Mouse (Mus musculus) kidney, adult 2 months (tissue): ENCODE data around the gene Nr0b2.

Experiments
- CTCF ChIP-seq: fragments of 200-500 bp; conservative IDR thresholded peaks from 2 replicates; pipeline ENCODE4 v1.5.1; 2011; ENCODE audit warnings: low read depth, mild to moderate bottlenecking, control low read depth, low read length, moderate library complexity, mixed read lengths; ENCODE audit not compliant: insufficient read depth, insufficient read length
- POLR2A ChIP-seq: fragments of 200-500 bp; IDR thresholded peaks from one replicate; pipeline ENCODE4 v1.6.1; 2011; ENCODE audit warnings: low read depth, low read length, control low read depth

DNA sequence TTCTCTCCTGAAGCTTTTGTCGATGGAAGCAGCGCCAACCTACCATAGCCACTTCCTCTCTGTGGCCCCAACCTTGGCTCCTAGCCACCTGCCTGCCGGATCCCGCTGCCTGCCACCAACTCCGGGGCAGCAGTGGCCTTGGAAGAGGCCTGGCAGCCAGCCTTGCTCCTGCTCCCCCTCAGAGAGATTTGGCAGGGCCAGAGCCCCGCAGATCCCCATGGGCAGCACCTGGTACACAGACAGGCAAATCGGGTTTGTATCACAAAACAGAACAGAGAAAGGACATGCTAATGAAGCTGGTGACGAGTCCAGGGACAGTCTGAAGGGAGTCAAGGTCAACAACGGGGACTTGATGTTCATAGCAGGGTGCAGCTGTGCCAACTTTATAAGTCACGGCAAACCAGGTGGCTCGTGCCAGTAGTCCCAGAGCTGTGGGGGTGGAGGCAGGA lies 10.0 kb downstream of the Nr0b2 start:
- TF ChIP-seq POLR2A = no peak
- no peak for TF ChIP-seq CTCF
